In genomic region chr4:57171817-57172216, GRCm38 (mm10) we compare ENCODE assay signal across 12 mouse cellular contexts. TPM values are rescaled to one million over a fixed set of nuclear protein-coding genes. Genes with fewer than 3 reads are reported as not detected.
DNase-seq lines count a peak whose midpoint lies in the region; ATAC-seq and TF ChIP-seq lines count a peak whose summit lies in the region.
"Had no signal": no experiment of that assay in that cellular context is flagged by ENCODE, and none has a peak within 500 bp of the region (broad histone marks: within the 10 kb centered on the region; RNA-seq: fewer than 3 reads in every experiment).

No protein-coding gene starts in this region.

- no peaks in the 10 kb centered on the region for H3K36me3 ChIP-seq in kidney, adult 2 months (ENCODE audit: control insufficient read depth, insufficient read depth, low read length)
- no peaks in the 10 kb centered on the region for H3K36me3 ChIP-seq in kidney, embryonic 14.5 days (ENCODE audit: control insufficient read depth, insufficient read depth, low read length)
- H3K36me3 ChIP-seq in kidney, embryonic 15.5 days = no peaks in the 10 kb centered on the region
- H3K36me3 ChIP-seq: forebrain, embryonic 15.5 days; liver, embryonic 12.5 days had no signal

- DNase-seq in kidney, adult 2 months = peak; percentile 50
- DNase-seq in Muller cell, postnatal 12 days (ENCODE audit: inconsistent ontology term) = peak; percentile 95
- DNase-seq in brain, adult 2 months (ENCODE audit: low read depth, low spot score) = peak; percentile 85
- no peak for DNase-seq in retina, postnatal 1 day
- DNase-seq in urinary bladder, adult 18-20 months (ENCODE audit: low spot score in 2 of 2) = no peak
- DNase-seq: cerebellum, adult 11-12 months; right cerebral cortex, postnatal 4 days; thymus, adult 2 months had no signal

- peak overlapping the region; percentile 4; the same call in 1 of the 2 replicates for H3K27ac ChIP-seq in kidney, adult 2 months (ENCODE audit: insufficient read depth, low read depth, low read length)
- no peak overlapping the region for H3K27ac ChIP-seq in kidney, embryonic 14.5 days (ENCODE audit: low read depth, low read length)
- H3K27ac ChIP-seq in kidney, embryonic 15.5 days = 0 out of 2 replicates have a peak overlapping the region, but pooled peaks have one; percentile 20
- H3K27ac ChIP-seq: forebrain, embryonic 15.5 days; liver, embryonic 12.5 days had no signal

- H3K9ac ChIP-seq in kidney, embryonic 14.5 days (ENCODE audit: low read depth, low read length) = no peak overlapping the region
- no peak overlapping the region for H3K9ac ChIP-seq in kidney, embryonic 15.5 days
- H3K9ac ChIP-seq: forebrain, embryonic 15.5 days; liver, embryonic 12.5 days had no signal

- no peak overlapping the region for H3K4me2 ChIP-seq in kidney, embryonic 14.5 days (replicated peaks; ENCODE audit: low read depth, low read length)
- H3K4me2 ChIP-seq in kidney, embryonic 15.5 days = no peak overlapping the region
- H3K4me2 ChIP-seq: forebrain, embryonic 15.5 days; liver, embryonic 12.5 days had no signal

- H3K9me3 ChIP-seq in kidney, embryonic 14.5 days (ENCODE audit: control insufficient read depth, low read length) = no peaks in the 10 kb centered on the region
- H3K9me3 ChIP-seq in kidney, embryonic 15.5 days (replicated peaks) = no peaks in the 10 kb centered on the region
- H3K9me3 ChIP-seq: forebrain, embryonic 15.5 days; liver, embryonic 12.5 days had no signal

- no peak for ATAC-seq in kidney, embryonic 14.5 days (ENCODE audit: low FRiP score, low TSS enrichment)
- ATAC-seq in kidney, embryonic 15.5 days (replicated peaks; ENCODE audit: low FRiP score) = no peak
- ATAC-seq: forebrain, embryonic 15.5 days; liver, embryonic 12.5 days had no signal

- WGBS in kidney, adult 2 months = 25% methylated on average over 5 of the region's 5 CpGs
- 71% methylated on average over 5 of the region's 5 CpGs for WGBS in kidney, embryonic 14.5 days
- WGBS in kidney, embryonic 15.5 days = 42% methylated on average over 5 of the region's 5 CpGs

- H3K4me1 ChIP-seq in kidney, adult 2 months (ENCODE audit: control insufficient read depth, insufficient read depth, low read length) = peaks cover 6% of the 10 kb centered on the region; the same call in 1 of the 2 replicates
- H3K4me1 ChIP-seq in kidney, embryonic 14.5 days (ENCODE audit: control insufficient read depth, insufficient read depth, low read length) = 0 out of 2 replicates have a peak, but pooled peaks cover 3% of the 10 kb centered on the region
- H3K4me1 ChIP-seq in kidney, embryonic 15.5 days = peaks cover 13% of the 10 kb centered on the region
- H3K4me1 ChIP-seq: forebrain, embryonic 15.5 days had no signal

- TF ChIP-seq POLR2A in kidney, adult 2 months (IDR thresholded peaks at IDR 0.05; ENCODE audit: low read depth, low read length) = no peak

- H3K27me3 ChIP-seq in kidney, adult 2 months (replicated peaks; ENCODE audit: control insufficient read depth, insufficient read depth, low read length) = no peaks in the 10 kb centered on the region
- no peaks in the 10 kb centered on the region for H3K27me3 ChIP-seq in kidney, embryonic 14.5 days (ENCODE audit: control insufficient read depth, insufficient read depth, low read length)
- H3K27me3 ChIP-seq in kidney, embryonic 15.5 days = no peaks in the 10 kb centered on the region
- H3K27me3 ChIP-seq: forebrain, embryonic 15.5 days had no signal

- TF ChIP-seq CTCF in kidney, adult 2 months (conservative IDR thresholded peaks at IDR 0.05; ENCODE audit: insufficient read depth, insufficient read length, low read depth, low read length) = no peak

- no peak overlapping the region for H3K4me3 ChIP-seq in kidney, adult 2 months (ENCODE audit: insufficient read depth, low read depth, low read length)
- H3K4me3 ChIP-seq in kidney, embryonic 14.5 days (ENCODE audit: low read length) = no peak overlapping the region
- no peak overlapping the region for H3K4me3 ChIP-seq in kidney, embryonic 15.5 days (replicated peaks)
- H3K4me3 ChIP-seq: forebrain, embryonic 15.5 days; liver, embryonic 12.5 days had no signal

RNA-seq across cellular contexts. Expression of gene Epb41l4b, which starts 28.6 kb away (rescaled TPM):
- 15.8 and 17.9 TPM in 2 replicates for polyA plus RNA-seq in kidney, adult 2 months (2012; rRNA removed)
- 2.3 and 2.9 TPM in 2 replicates for polyA plus RNA-seq in kidney, embryonic 14.5 days (2014; fragmentation: Nextera tagmentation; extraction: Ambion mirVana)
- 2.2 and 2.9 TPM in 2 replicates for polyA plus RNA-seq in kidney, embryonic 15.5 days (2015; fragmentation: Nextera tagmentation; extraction: Ambion mirVana)

Comparison
In these comparisons a context has a peak if more than half of its experiments do, and no peak if none do; other contexts are left out.
1. DNase-seq: peak in kidney, adult 2 months (single experiment), Muller cell, postnatal 12 days (single experiment) and brain, adult 2 months (single experiment); none in retina, postnatal 1 day (single experiment) and urinary bladder, adult 18-20 months (0 of 2).